Mouse (Mus musculus) erythroblast, embryonic 14.5 days (primary cell): ENCODE measurements around the gene Rbp3. TPM values are rescaled to one million over a fixed set of nuclear protein-coding genes. Genes with fewer than 3 reads are reported as not detected.

ENCODE experiments used
- H3K27me3 ChIP-seq: 2 replicates; pipeline ENCODE4 v1.6.1; 2012; ENCODE audit warnings: inconsistent platforms; ENCODE audit not compliant: control insufficient read depth
- H3K36me3 ChIP-seq: 2 replicates; pipeline ENCODE4 v1.6.1; 2012; ENCODE audit warnings: mild to moderate bottlenecking, inconsistent platforms; ENCODE audit not compliant: control insufficient read depth
- H3K4me1 ChIP-seq: 2 replicates; pipeline ENCODE4 v1.6.1; 2012; ENCODE audit warnings: inconsistent platforms; ENCODE audit not compliant: control insufficient read depth
- H3K4me3 ChIP-seq: replicated peaks from 2 replicates; pipeline ENCODE3; 2012; ENCODE audit warnings: moderate library complexity, mild to moderate bottlenecking, inconsistent platforms
- H3K9me3 ChIP-seq: 2 replicates; pipeline ENCODE4 v1.6.1; 2012; ENCODE audit warnings: low read length, inconsistent platforms, mixed read lengths; ENCODE audit not compliant: control insufficient read depth
- GATA1 ChIP-seq: IDR thresholded peaks from 2 replicates; pipeline ENCODE4 v1.6.1; 2012; ENCODE audit warnings: low read length, inconsistent platforms, mixed read lengths
- TAL1 ChIP-seq: IDR thresholded peaks from 3 replicates; pipeline ENCODE4 v1.6.1; 2012; ENCODE audit warnings: low read length, inconsistent platforms, mixed read lengths
- polyA plus RNA-seq: library from polyadenylated mRNA; stranded (reverse); fragments of >175 nt; gene quantifications from 2 replicates; pipeline ENCODE4 v1.2.3, GENCODE M21; 2012

Gene Rbp3
- not detected in 2 replicates for polyA plus RNA-seq

DNA sequence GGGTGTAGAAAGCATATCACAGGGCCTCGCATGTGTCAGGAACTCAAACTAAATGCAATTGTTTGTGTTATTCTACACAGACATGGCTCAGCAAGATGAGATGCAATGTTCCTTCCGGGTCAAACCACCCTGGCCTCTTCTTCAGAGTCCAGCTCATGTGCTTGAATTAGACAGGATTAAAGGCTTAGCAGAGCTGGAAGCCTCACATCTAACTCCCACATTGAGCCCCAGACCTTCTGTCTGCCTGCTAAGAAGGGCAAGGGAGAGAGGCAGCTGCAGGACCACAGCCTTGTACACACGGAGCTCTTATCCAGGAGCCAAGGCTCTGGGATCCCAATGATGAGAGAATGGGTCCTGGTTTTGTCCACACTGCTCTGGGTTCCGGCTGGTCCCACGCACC lies at the start of gene Rbp3:
TSS of gene Rbp3 (plus strand) at position 243 of the 400 bp plus-strand sequence.
- Histone ChIP-seq H3K27me3 (no peaks in the 10 kb centered on the region), H3K9me3 (peaks cover 15% of the 10 kb centered on the region; the same call in 1 of the 2 replicates), H3K36me3 (no peaks in the 10 kb centered on the region), H3K4me3 (no peak within 1 kb of the TSS), H3K4me1 (no peaks in the 10 kb centered on the region)
- TF ChIP-seq GATA1: no peak
- no peak for TF ChIP-seq TAL1

DNA sequence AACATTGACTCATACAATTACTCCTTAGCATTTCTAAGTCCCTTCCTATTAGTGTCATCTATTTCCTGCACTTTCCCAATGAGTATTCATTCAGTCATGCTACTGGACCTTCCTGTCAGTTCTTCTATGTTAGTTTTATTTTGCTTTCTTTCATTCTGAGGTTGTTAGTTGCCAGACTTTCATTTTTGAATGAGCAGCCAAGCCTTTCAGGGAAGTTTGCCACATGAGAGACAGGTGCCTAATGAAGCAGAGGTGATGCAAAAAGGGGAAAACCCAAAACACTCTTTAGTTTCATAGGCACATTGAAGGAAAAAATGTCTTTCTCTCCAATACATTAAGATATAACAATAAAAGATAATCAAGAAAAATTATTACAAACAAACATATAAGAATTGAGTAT lies 49.0 kb upstream of the Rbp3 start:
- no peaks in the 10 kb centered on the region for H3K27me3 ChIP-seq
- no peak for TF ChIP-seq TAL1
- TF ChIP-seq GATA1: no peak
- no peaks in the 10 kb centered on the region for H3K4me1 ChIP-seq
- H3K36me3 ChIP-seq: no peaks in the 10 kb centered on the region
- H3K4me3 ChIP-seq: no peak overlapping the region
- H3K9me3 ChIP-seq: peaks cover 3% of the 10 kb centered on the region

DNA sequence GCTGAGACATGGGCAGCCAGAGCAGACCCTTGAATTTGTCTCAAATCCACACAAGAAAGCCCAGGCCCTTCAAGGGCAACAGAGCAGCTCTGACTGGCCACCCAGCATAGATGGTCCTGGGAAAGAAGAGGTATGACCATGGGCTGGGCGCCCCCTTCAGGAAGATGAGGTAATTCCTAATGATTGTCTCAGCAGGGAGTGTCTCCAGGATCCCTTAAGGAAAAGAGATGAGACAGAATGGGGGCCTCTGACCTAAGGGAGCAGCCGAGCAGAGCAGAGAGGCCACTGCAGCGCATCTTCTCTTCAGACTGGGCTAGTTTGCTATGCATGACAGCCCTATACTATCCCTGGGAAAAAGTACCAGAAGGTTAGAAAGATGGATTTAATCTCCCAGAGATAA lies 40.1 kb upstream of the Rbp3 start:
- no peaks in the 10 kb centered on the region; the same call in 1 of the 2 replicates for H3K9me3 ChIP-seq

DNA sequence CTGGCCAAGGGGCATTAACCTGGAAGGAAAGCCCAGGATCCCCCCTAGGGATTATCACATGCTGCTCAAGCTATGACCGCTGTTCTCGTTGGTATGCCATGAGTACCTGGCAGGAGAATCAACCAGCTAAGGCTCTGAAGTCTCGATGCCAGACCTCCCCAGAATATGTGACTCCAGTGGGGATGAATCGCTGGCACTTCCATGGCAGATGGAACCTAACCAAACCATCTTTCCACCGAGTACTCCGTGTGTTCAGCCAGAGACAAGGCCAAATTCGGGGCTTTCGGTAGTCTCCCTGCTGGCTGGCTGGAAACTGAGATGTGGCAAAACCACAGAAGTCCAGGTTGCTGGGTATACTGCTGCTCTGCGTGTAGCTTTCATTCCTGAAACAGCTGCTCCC lies 39.6 kb upstream of the Rbp3 start:
- Histone ChIP-seq H3K9me3 (no peaks in the 10 kb centered on the region; the same call in 1 of the 2 replicates), H3K4me3 (no peak overlapping the region), H3K4me1 (no peaks in the 10 kb centered on the region), H3K27me3 (no peaks in the 10 kb centered on the region; the same call in 1 of the 2 replicates), H3K36me3 (no peaks in the 10 kb centered on the region)
- no peak for TF ChIP-seq GATA1
- TF ChIP-seq TAL1: no peak

More for the DNA sequence above, 40.1 kb upstream of the Rbp3 start:
- Histone ChIP-seq H3K36me3 (no peaks in the 10 kb centered on the region), H3K4me1 (no peaks in the 10 kb centered on the region), H3K27me3 (no peaks in the 10 kb centered on the region; the same call in 1 of the 2 replicates), H3K4me3 (no peak overlapping the region)
- TF ChIP-seq GATA1 (no peak), TAL1 (no peak)

DNA sequence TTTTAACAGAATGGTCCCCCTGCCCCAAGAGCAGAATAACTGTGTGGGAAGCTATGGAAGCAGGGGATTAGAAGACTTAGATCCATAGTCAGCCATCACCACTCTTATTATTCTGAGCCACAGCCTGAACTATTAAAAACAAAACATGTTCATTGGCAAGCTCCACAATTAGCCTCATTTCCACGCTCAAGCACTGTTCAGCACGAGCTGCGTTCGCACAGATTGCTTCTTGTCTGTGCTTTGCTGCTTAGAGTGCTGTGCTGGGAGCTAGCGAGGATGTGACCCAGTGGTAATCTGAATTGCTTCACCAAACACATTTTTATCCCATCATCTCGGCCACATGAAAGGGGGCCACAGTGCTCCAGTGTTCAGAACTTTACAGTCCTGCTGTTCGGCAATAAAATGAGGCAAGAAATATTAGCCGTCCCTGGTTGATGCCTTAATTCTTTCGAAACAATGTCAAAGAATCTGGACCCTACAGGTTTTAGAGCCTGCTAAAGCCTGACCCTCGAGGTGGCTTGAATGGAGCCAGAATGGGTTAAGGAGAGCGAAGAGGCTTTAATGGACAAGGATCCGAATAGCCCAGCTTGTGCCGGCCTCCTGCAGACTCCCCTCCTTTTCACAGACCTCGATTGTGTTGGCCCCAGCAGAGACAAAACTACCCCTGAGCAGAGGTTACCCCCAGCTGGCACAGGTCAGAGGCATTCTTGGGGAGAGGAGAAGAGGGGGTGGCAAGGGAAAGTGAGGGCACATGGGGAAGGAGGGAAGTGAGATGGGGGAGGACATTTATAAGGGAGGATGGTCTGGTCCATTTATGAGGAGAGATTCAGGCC lies 32.9 kb upstream of the Rbp3 start:
- no peaks in the 10 kb centered on the region for H3K36me3 ChIP-seq
- TF ChIP-seq GATA1 (no peak), TAL1 (no peak)
- H3K9me3 ChIP-seq: no peaks in the 10 kb centered on the region
- H3K4me1 ChIP-seq: no peaks in the 10 kb centered on the region
- H3K27me3 ChIP-seq: peaks cover 36% of the 10 kb centered on the region
- H3K4me3 ChIP-seq: no peak overlapping the region

DNA sequence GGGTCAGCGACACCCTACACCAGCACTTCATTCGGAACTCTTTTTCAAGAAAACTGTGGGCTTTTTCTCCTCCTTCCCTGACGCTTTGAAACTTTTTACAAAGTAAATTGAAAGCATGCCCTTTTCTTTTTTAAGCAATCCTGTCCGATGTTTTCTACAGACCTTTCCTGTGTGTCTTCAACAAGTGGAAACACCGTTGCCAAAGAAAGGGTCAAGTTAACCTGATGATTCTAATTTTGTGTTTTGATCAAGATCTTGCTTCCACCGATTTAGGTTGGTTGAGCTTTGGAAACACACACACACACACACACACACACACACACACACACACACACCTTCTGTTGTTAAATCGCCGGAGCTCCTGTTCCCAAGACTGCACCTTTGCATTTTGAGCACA lies 31.0 kb upstream of the Rbp3 start:
- Histone ChIP-seq H3K4me3 (no peak overlapping the region), H3K4me1 (no peaks in the 10 kb centered on the region), H3K36me3 (no peaks in the 10 kb centered on the region), H3K27me3 (peaks cover 39% of the 10 kb centered on the region), H3K9me3 (no peaks in the 10 kb centered on the region)
- TF ChIP-seq TAL1 (no peak), GATA1 (no peak)

DNA sequence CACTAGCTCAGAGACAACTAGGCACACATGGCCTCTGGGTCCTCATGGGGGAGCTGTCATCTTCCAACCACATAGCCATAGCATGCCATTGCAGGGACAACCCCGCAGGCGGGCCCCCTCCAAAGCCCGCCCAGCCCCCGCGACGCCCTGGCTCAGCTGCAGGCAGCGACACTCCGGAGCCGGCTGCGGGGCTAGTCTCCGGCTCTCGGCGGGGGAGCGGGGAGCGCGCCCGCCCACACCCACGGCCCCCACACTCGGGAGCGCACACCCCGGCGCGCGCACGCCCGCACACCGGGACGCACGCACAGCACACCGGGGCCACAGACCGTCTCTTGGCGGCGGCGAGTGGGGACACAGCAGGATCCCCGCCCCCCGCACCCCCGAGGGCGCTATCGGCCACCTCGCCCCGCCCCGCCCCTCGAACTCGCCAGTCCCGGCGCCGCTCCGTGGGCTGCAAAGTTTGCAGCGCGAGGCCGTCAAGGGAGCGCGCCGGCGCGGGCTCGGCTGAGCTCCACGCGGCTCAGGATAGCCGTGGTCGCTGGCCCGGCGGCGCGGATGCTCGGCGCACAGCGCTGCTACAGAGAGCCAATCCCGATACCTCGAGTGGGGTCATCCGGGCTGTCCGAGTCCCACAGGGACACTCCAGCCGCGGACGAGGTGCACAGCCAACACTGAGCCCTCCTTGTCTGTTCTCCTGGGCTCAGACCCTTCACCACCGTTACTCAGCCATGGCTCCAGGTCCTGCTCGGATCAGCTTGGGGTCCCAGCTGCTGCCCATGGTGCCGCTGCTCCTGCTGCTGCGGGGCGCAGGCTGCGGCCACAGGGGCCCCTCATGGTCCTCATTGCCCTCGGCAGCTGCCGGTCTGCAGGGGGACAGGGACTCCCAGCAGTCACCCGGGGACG lies 30.4 kb upstream of the Rbp3 start, which contains the start of gene Gdf10:
TSS of gene Gdf10 (plus strand) at position 420 of the 903 bp plus-strand sequence.
- Histone ChIP-seq H3K27me3 (peaks cover 39% of the 10 kb centered on the region), H3K36me3 (no peaks in the 10 kb centered on the region), H3K4me3 (peak within 1 kb of the TSS; percentile 30), H3K9me3 (no peaks in the 10 kb centered on the region), H3K4me1 (no peaks in the 10 kb centered on the region)
- TF ChIP-seq TAL1: no peak
- TF ChIP-seq GATA1: no peak

DNA sequence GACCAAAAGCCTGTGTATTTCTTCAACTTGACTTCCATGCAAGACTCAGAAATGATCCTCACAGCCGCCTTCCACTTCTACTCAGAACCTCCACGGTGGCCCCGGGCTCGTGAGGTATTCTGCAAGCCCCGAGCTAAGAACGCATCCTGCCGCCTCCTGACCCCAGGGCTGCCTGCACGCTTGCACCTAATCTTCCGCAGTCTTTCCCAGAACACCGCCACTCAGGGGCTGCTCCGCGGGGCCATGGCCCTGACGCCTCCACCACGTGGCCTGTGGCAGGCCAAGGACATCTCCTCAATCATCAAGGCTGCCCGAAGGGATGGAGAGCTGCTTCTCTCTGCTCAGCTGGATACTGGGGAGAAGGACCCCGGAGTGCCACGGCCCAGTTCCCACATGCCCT lies 21.9 kb upstream of the Rbp3 start:
- no peak for TF ChIP-seq TAL1
- H3K36me3 ChIP-seq: no peaks in the 10 kb centered on the region
- no peaks in the 10 kb centered on the region for H3K4me1 ChIP-seq
- no peak overlapping the region for H3K4me3 ChIP-seq
- H3K9me3 ChIP-seq: no peaks in the 10 kb centered on the region
- peaks cover 13% of the 10 kb centered on the region for H3K27me3 ChIP-seq
